In the genomic region with DNA sequence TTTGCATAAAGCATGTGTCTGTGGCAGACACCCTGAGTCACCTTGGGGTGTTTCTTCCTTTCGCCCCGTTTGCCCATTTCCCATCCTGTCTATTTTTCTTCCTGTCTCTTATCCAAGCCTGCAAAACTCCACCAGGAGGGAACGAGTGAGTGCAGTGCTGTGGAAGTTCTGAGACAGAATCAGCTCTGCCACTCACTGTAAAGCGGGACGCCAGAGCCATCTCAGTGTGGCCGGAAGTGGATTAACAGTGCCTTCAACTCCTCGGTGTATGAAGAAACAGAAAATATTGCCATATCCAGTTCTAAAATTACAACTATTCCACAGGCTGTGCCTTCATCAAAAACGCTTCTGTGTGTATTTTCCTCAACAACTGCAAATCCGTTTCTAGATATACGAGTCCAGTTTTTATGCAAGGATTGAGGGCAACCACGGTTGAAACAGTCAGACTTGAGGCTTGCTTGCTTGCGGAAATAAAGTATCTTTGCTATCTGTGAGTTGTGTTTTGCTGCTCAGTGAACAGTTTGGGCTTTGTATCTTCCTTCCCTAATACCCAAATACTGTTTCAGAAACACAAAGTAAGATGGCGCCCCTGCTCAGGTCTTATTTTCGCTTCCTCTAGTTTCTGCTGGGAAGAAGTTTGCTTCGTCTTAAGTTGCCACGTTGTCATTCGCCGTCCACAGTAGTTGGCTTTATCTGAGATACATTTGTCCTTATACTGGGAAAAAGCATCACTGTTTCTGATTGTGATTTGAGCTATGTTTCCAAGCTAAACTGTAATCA, we compare ENCODE assay signal across 16 mouse cellular contexts. TPM values are rescaled to one million over a fixed set of nuclear protein-coding genes. Genes with fewer than 3 reads are reported as not detected.
DNase-seq lines count a peak whose midpoint lies in the region; ATAC-seq and TF ChIP-seq lines count a peak whose summit lies in the region.
"Had no signal": no experiment of that assay in that cellular context is flagged by ENCODE, and none has a peak within 500 bp of the region (broad histone marks: within the 10 kb centered on the region; RNA-seq: fewer than 3 reads in every experiment).

No protein-coding gene starts in this region.

- H3K4me2 ChIP-seq in heart, embryonic 15.5 days, result peak overlapping the region; percentile 26
- 0 out of 2 replicates have a peak overlapping the region, but pooled peaks have one; percentile 5 for H3K4me2 ChIP-seq in stomach, embryonic 15.5 days
- no peak overlapping the region for H3K4me2 ChIP-seq in stomach, postnatal 0 days (replicated peaks; ENCODE audit: low read depth)
- no peak overlapping the region for H3K4me2 ChIP-seq in midbrain, embryonic 15.5 days

- H3K36me3 ChIP-seq in heart, embryonic 15.5 days, result no peaks in the 10 kb centered on the region
- H3K36me3 ChIP-seq in stomach, embryonic 15.5 days, result no peaks in the 10 kb centered on the region
- H3K36me3 ChIP-seq in stomach, postnatal 0 days (ENCODE audit: control insufficient read depth, insufficient read depth, low read length), result no peaks in the 10 kb centered on the region
- no peaks in the 10 kb centered on the region for H3K36me3 ChIP-seq in midbrain, embryonic 15.5 days (replicated peaks)
- H3K36me3 ChIP-seq: neural tube, embryonic 13.5 days had no signal

- ATAC-seq in heart, embryonic 15.5 days (replicated peaks; ENCODE audit: insufficient number of reproducible peaks, insufficient read depth, low FRiP score, low read depth), result no peak
- ATAC-seq in stomach, embryonic 15.5 days (ENCODE audit: insufficient read depth, low FRiP score, low read depth), result no peak
- no peak for ATAC-seq in stomach, postnatal 0 days (ENCODE audit: low FRiP score, low TSS enrichment)
- ATAC-seq in midbrain, embryonic 15.5 days (replicated peaks), result 0 out of 2 replicates have a peak, but pooled peaks have one; percentile 15

- H3K9me3 ChIP-seq in heart, embryonic 15.5 days (replicated peaks), result no peaks in the 10 kb centered on the region
- no peaks in the 10 kb centered on the region for H3K9me3 ChIP-seq in stomach, embryonic 15.5 days
- no peaks in the 10 kb centered on the region for H3K9me3 ChIP-seq in stomach, postnatal 0 days (ENCODE audit: control insufficient read depth, low read length)
- H3K9me3 ChIP-seq in midbrain, embryonic 15.5 days, result no peaks in the 10 kb centered on the region
- H3K9me3 ChIP-seq: neural tube, embryonic 13.5 days had no signal

- DNase-seq in heart, adult 18-20 months, result no peak
- no peak for DNase-seq in stomach, postnatal 0 days (ENCODE audit: low spot score)
- no peak for DNase-seq in ovary, postnatal 36 days (ENCODE audit: low spot score)
- no peak for DNase-seq in layer of hippocampus, postnatal 25 days (ENCODE audit: extremely low spot score in 1 of 2, low spot score in 1 of 2)
- DNase-seq in cerebellum, adult 18-20 months, result no peak
- DNase-seq: right cerebral cortex, postnatal 25 days had no signal

- no peaks in the 10 kb centered on the region for H3K4me1 ChIP-seq in heart, embryonic 15.5 days (replicated peaks)
- no peaks in the 10 kb centered on the region; the same call in 1 of the 2 replicates for H3K4me1 ChIP-seq in stomach, embryonic 15.5 days
- H3K4me1 ChIP-seq in stomach, postnatal 0 days (replicated peaks; ENCODE audit: control insufficient read depth, insufficient read depth), result no peaks in the 10 kb centered on the region
- peaks cover 25% of the 10 kb centered on the region for H3K4me1 ChIP-seq in midbrain, embryonic 15.5 days

- H3K9ac ChIP-seq in heart, embryonic 15.5 days, result no peak overlapping the region
- H3K9ac ChIP-seq in stomach, embryonic 15.5 days, result no peak overlapping the region
- no peak overlapping the region for H3K9ac ChIP-seq in stomach, postnatal 0 days (ENCODE audit: low read length)
- H3K9ac ChIP-seq in midbrain, embryonic 15.5 days, result no peak overlapping the region
- H3K9ac ChIP-seq: neural tube, embryonic 13.5 days had no signal

- H3K27me3 ChIP-seq in heart, embryonic 15.5 days, result no peaks in the 10 kb centered on the region
- no peaks in the 10 kb centered on the region for H3K27me3 ChIP-seq in stomach, embryonic 15.5 days (replicated peaks)
- no peaks in the 10 kb centered on the region for H3K27me3 ChIP-seq in stomach, postnatal 0 days (ENCODE audit: control insufficient read depth, insufficient read depth, low read length)
- H3K27me3 ChIP-seq in midbrain, embryonic 15.5 days (replicated peaks), result no peaks in the 10 kb centered on the region

- WGBS in heart, embryonic 15.5 days, result 53% methylated on average over 18 of the region's 18 CpGs
- 71% methylated on average over 18 of the region's 18 CpGs for whole genome bisulfite sequencing in stomach, embryonic 15.5 days
- 61% methylated on average over 18 of the region's 18 CpGs for WGBS in stomach, postnatal 0 days
- WGBS in midbrain, embryonic 15.5 days, result 68% methylated on average over 18 of the region's 18 CpGs

- TF ChIP-seq CTCF in stomach, postnatal 0 days (IDR thresholded peaks at IDR 0.05; ENCODE audit: low read depth), result no peak

- H3K4me3 ChIP-seq in heart, embryonic 15.5 days, result no peak overlapping the region
- H3K4me3 ChIP-seq in stomach, embryonic 15.5 days (replicated peaks), result no peak overlapping the region
- no peak overlapping the region for H3K4me3 ChIP-seq in stomach, postnatal 0 days (ENCODE audit: low read depth, low read length)
- H3K4me3 ChIP-seq in midbrain, embryonic 15.5 days, result no peak overlapping the region

- H3K27ac ChIP-seq in heart, embryonic 15.5 days, result no peak overlapping the region
- H3K27ac ChIP-seq in stomach, embryonic 15.5 days, result no peak overlapping the region
- H3K27ac ChIP-seq in stomach, postnatal 0 days (replicated peaks), result no peak overlapping the region
- H3K27ac ChIP-seq in midbrain, embryonic 15.5 days, result peak overlapping the region; percentile 6; the same call in 1 of the 2 replicates
- H3K27ac ChIP-seq: hindbrain, embryonic 14.5 days; neural tube, embryonic 13.5 days had no signal

- no peak for TF ChIP-seq EP300 in stomach, postnatal 0 days (optimal IDR thresholded peaks at IDR 0.05)

RNA-seq across cellular contexts. Expression of gene Atp6v1g3, which starts 54.1 kb away (rescaled TPM):
- not detected in 2 replicates for polyA plus RNA-seq in heart, embryonic 15.5 days (2015; fragmentation: Nextera tagmentation; extraction: Ambion mirVana)
- total RNA-seq in heart, adult 18-20 months (2021), result not detected
- polyA plus RNA-seq in stomach, embryonic 15.5 days (2015; fragmentation: Nextera tagmentation; extraction: Ambion mirVana), result not detected in 2 replicates
- not detected in 2 replicates for polyA plus RNA-seq in stomach, postnatal 0 days (2015; fragmentation: Nextera tagmentation; extraction: Ambion mirVana)
- polyA plus RNA-seq in midbrain, embryonic 15.5 days (2015; fragmentation: Nextera tagmentation; extraction: Ambion mirVana), result not detected in 2 replicates
- not detected for total RNA-seq in layer of hippocampus, postnatal 25 days (2021)
- total RNA-seq: gastrocnemius, postnatal 10 days; left cerebral cortex, postnatal 14 days had no signal
- polyA plus RNA-seq: cortical plate, adult 2 months; forebrain, embryonic 11.5 days; hindbrain, embryonic 14.5 days; lung, embryonic 16.5 days; neural tube, embryonic 13.5 days had no signal

Comparison
In these comparisons a context has a peak if more than half of its experiments do, and no peak if none do; other contexts are left out.
1. H3K4me2 ChIP-seq: peak in heart, embryonic 15.5 days (single experiment) and stomach, embryonic 15.5 days (single experiment); none in stomach, postnatal 0 days (single experiment) and midbrain, embryonic 15.5 days (single experiment).